Mouse (Mus musculus) testis, adult 10 weeks (tissue): ENCODE data around the gene Olfr502. TPM values are rescaled to one million over a fixed set of nuclear protein-coding genes. Genes with fewer than 3 reads are reported as not detected.

Source experiments
- polyA plus RNA-seq: library from polyadenylated mRNA; stranded (reverse); fragments of 350-450 nt; fragmentation: Illumina TruSeq; extraction: RNeasy Lipid Tissue Mini Kit (QIAGEN cat#74804); gene quantifications from one replicate; pipeline ENCODE4 v1.2.3, GENCODE M21; 2014; ENCODE audit warnings: low read depth, low replicate concordance

Olfr502 gene
- not detected for polyA plus RNA-seq

DNA sequence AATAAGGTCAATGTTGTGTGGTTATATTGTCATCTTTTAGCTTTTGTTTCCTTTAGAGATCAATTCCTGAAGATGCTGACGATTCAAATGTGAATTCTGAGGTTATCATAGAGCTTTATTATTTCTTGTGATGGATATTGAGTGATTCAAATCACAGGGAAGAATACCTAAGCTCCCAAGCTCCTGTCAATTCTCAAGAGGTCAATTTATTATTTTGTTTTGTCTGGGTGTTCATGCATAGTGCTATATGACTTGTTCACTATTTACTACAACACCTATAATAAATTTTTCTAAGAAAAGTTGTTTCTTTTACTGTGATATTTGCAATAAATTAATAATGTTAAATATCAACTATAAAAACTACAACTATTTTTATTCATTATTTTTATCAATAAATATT is at the start of gene Olfr502:
Olfr502 (minus strand) TSS at position 101 of the 400 bp plus-strand sequence.

GRCm38 (mm10) chr7:108565693-108566092 is 40.8 kb upstream of the Olfr502 start, which contains the start of gene Olfr504:
Gene Olfr504, minus strand, starts transcription at chr7:108565793.

DNA sequence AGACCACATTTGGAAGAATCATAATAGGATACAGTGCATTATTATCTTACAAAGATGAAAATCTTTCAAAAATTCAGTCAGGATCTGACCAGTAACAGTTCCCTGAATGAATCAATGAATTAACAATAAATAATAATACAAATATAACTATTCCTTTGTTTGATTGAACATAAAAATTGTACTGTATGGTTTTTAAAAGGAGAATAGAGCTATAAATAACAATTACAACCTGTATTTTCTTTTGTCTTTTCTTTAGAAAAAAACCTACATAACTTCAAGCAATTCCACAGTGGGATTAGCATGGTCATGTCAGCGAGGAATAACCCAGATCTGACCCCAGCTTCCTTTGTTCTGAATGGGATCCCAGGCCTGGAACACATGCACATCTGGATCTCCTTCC is 19.4 kb upstream of the Olfr502 start, which contains the start of gene Olfr503:
Olfr503 (plus strand) TSS at position 301 of the 400 bp plus-strand sequence.

Other genes with a start within 250 kb of the Olfr502 start
- gene Olfr490, start 236.1 kb downstream of the Olfr502 start, polyA plus RNA-seq = not detected
- not detected for gene Olfr491, start 211.6 kb downstream of the Olfr502 start, polyA plus RNA-seq
- gene Olfr492, start 201.4 kb downstream of the Olfr502 start, polyA plus RNA-seq = not detected
- not detected for gene Olfr493, start 178.1 kb downstream of the Olfr502 start, polyA plus RNA-seq
- gene Olfr494, start 159.7 kb downstream of the Olfr502 start, polyA plus RNA-seq = not detected
- gene Olfr495, start 131.9 kb downstream of the Olfr502 start, polyA plus RNA-seq = not detected
- not detected for gene Olfr497, start 104.6 kb downstream of the Olfr502 start, polyA plus RNA-seq
- gene Olfr498, start 59.7 kb downstream of the Olfr502 start, polyA plus RNA-seq = not detected
- gene Olfr503, start 19.5 kb upstream of the Olfr502 start, polyA plus RNA-seq = not detected
- not detected for gene Olfr504, start 40.7 kb upstream of the Olfr502 start, polyA plus RNA-seq
- gene Olfr506, start 85.7 kb upstream of the Olfr502 start, polyA plus RNA-seq = not detected
- not detected for gene Olfr507, start 96.7 kb upstream of the Olfr502 start, polyA plus RNA-seq
- not detected for gene Olfr508, start 104.9 kb upstream of the Olfr502 start, polyA plus RNA-seq
- gene Olfr509, start 126.8 kb upstream of the Olfr502 start, polyA plus RNA-seq = not detected
- gene Olfr510, start 141.4 kb upstream of the Olfr502 start, polyA plus RNA-seq = not detected
- gene Olfr512, start 188.3 kb upstream of the Olfr502 start, polyA plus RNA-seq = not detected
- gene Olfr513, start 225.9 kb upstream of the Olfr502 start, polyA plus RNA-seq = not detected